Mouse (Mus musculus): ENCODE measurements around the gene Glipr2. TPM values are rescaled to one million over a fixed set of nuclear protein-coding genes. Genes with fewer than 3 reads are reported as not detected.
A peak's percentile ranks its signal among the peaks of the same experiment; 100 is the strongest.

Gene Glipr2
- polyA plus RNA-seq, 1 experiment from 2014 or later, result 37.1 TPM

DNA sequence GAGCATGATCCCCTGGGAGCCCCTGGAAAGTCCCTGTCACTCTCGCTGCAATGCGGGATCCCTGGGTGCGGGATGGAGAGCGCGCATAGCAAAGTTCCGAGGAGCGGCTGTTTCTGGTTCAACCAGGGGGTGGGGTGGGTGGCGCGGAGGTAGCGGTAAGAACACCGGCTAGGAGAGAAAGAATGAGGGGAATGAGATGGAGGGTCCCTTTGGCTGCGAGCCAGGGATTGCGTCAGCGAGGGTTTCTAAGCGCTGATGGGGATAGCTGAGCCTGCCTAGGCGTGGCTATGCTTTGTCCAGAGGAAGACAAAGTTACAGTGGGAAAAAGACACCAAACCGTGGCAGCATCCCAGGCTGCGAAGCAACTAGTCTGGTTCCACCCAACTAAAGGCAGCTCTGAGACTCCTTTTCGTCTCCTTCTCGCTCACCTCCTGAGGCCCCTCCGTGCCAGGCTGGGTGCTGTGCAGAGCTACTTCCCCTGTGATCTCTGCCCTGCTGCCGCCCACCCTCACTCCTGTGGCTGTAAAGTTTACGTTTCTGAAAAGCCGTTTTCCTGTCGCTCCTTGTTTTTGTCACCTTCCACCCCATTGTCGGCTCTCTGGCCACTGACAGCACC lies 753 bp downstream of the Glipr2 start:
- H3K27me3 ChIP-seq, result no peaks in the 10 kb centered on the region
- peak overlapping the region; percentile 83 for H3K9ac ChIP-seq
- peak overlapping the region; percentile 89 for H3K4me2 ChIP-seq
- WGBS, result under 1% methylated on average over 26 of the region's 26 CpGs
- peak; percentile 86 for ATAC-seq
- H3K9me3 ChIP-seq (replicated peaks), result no peaks in the 10 kb centered on the region
- H3K27ac ChIP-seq, result peak overlapping the region; percentile 81
- H3K36me3 ChIP-seq (ENCODE audit: poor library complexity, severe bottlenecking), result no peaks in the 10 kb centered on the region
- peak overlapping the region; percentile 74 for H3K4me3 ChIP-seq
- peaks cover 14% of the 10 kb centered on the region for H3K4me1 ChIP-seq

GRCm38 (mm10) chr4:43959523-43960179 lies 2.5 kb downstream of the Glipr2 start:
- H3K9me3 ChIP-seq (replicated peaks), result no peaks in the 10 kb centered on the region
- H3K4me2 ChIP-seq, result peak overlapping the region; percentile 9; the same call in 1 of the 2 replicates
- no peak for ATAC-seq
- 74% methylated on average over 9 of the region's 9 CpGs for WGBS
- H3K9ac ChIP-seq, result no peak overlapping the region
- no peaks in the 10 kb centered on the region for H3K27me3 ChIP-seq
- peaks cover 14% of the 10 kb centered on the region for H3K4me1 ChIP-seq
- no peak overlapping the region for H3K4me3 ChIP-seq
- no peaks in the 10 kb centered on the region for H3K36me3 ChIP-seq (ENCODE audit: poor library complexity, severe bottlenecking)
- no peak overlapping the region for H3K27ac ChIP-seq

- 91% methylated on average over 6 of the region's 6 CpGs for WGBS
- Histone ChIP-seq H3K36me3 (ENCODE audit: poor library complexity, severe bottlenecking) (no peaks in the 10 kb centered on the region), H3K27ac (no peak overlapping the region), H3K4me1 (peaks cover 14% of the 10 kb centered on the region), H3K4me2 (no peak overlapping the region), H3K9ac (no peak overlapping the region), H3K27me3 (no peaks in the 10 kb centered on the region), H3K9me3 (replicated peaks) (no peaks in the 10 kb centered on the region), H3K4me3 (no peak overlapping the region)
- ATAC-seq, result no peak
Observed at GRCm38 (mm10) chr4:43960207-43960606, 3.0 kb downstream of the Glipr2 start.

- Histone ChIP-seq H3K4me1 (peaks cover 12% of the 10 kb centered on the region), H3K9me3 (replicated peaks) (no peaks in the 10 kb centered on the region), H3K27me3 (no peaks in the 10 kb centered on the region), H3K36me3 (ENCODE audit: poor library complexity, severe bottlenecking) (no peaks in the 10 kb centered on the region), H3K9ac (no peak overlapping the region), H3K27ac (no peak overlapping the region), H3K4me3 (no peak overlapping the region), H3K4me2 (no peak overlapping the region)
- ATAC-seq, result no peak
- 51% methylated on average over 2 of the region's 2 CpGs for WGBS
Observed at GRCm38 (mm10) chr4:43964326-43964833, 7.2 kb downstream of the Glipr2 start.

- Histone ChIP-seq H3K4me2 (no peak overlapping the region), H3K27ac (no peak overlapping the region), H3K4me1 (peaks cover 15% of the 10 kb centered on the region), H3K4me3 (no peak overlapping the region), H3K27me3 (no peaks in the 10 kb centered on the region), H3K9me3 (replicated peaks) (no peaks in the 10 kb centered on the region), H3K36me3 (ENCODE audit: poor library complexity, severe bottlenecking) (no peaks in the 10 kb centered on the region), H3K9ac (no peak overlapping the region)
- 62% methylated on average over 4 of the region's 4 CpGs for WGBS
- no peak for ATAC-seq
Observed at GRCm38 (mm10) chr4:43964951-43965684, 7.9 kb downstream of the Glipr2 start.

- Histone ChIP-seq H3K36me3 (ENCODE audit: poor library complexity, severe bottlenecking) (peaks cover 3% of the 10 kb centered on the region; the same call in 1 of the 2 replicates), H3K27me3 (no peaks in the 10 kb centered on the region), H3K9me3 (replicated peaks) (no peaks in the 10 kb centered on the region), H3K4me3 (no peak overlapping the region), H3K27ac (no peak overlapping the region), H3K4me1 (peaks cover 15% of the 10 kb centered on the region), H3K9ac (no peak overlapping the region), H3K4me2 (no peak overlapping the region)
- ATAC-seq, result no peak
- 86% methylated on average over 7 of the region's 7 CpGs for WGBS
Observed at GRCm38 (mm10) chr4:43965856-43966535, 8.8 kb downstream of the Glipr2 start.

- WGBS, result 47% methylated on average over 13 of the region's 13 CpGs
- Histone ChIP-seq H3K4me2 (no peak overlapping the region), H3K4me1 (peaks cover 27% of the 10 kb centered on the region), H3K9me3 (replicated peaks) (no peaks in the 10 kb centered on the region), H3K27me3 (no peaks in the 10 kb centered on the region), H3K9ac (no peak overlapping the region), H3K36me3 (ENCODE audit: poor library complexity, severe bottlenecking) (peaks cover 4% of the 10 kb centered on the region; the same call in 1 of the 2 replicates), H3K27ac (no peak overlapping the region), H3K4me3 (no peak overlapping the region)
- no peak for ATAC-seq
Observed at GRCm38 (mm10) chr4:43968650-43969049, 11.4 kb downstream of the Glipr2 start.

DNA sequence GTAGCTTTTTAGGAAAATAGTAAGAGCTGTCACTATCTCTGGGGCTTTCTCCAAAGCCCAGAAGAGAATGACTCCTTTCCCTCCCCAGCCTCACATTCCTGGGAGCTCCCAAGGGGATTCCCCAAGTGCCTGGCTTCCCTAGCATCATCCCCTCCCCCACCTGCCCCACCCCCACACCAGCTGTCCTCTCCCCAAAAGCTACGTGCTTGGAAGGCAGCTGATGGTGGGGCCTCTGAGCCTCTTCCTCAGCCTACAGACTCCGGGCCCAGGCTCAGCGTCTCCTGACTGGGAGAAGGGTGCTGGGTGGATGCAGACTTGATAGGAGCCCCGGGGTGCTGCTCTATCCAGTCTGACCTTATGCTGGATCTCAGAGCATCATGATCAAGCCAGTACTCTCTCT lies 12.2 kb downstream of the Glipr2 start:
- Histone ChIP-seq H3K36me3 (ENCODE audit: poor library complexity, severe bottlenecking) (peaks cover 4% of the 10 kb centered on the region; the same call in 1 of the 2 replicates), H3K4me1 (peaks cover 27% of the 10 kb centered on the region), H3K9me3 (replicated peaks) (no peaks in the 10 kb centered on the region), H3K27ac (peak overlapping the region; percentile 10; the same call in 1 of the 2 replicates), H3K27me3 (no peaks in the 10 kb centered on the region), H3K4me2 (0 out of 2 replicates have a peak overlapping the region, but pooled peaks have one; percentile 7), H3K4me3 (no peak overlapping the region), H3K9ac (peak overlapping the region; percentile 9; the same call in 1 of the 2 replicates)
- WGBS, result 21% methylated on average over 4 of the region's 4 CpGs
- peak; percentile 58; the same call in 1 of the 2 replicates for ATAC-seq

GRCm38 (mm10) chr4:43970393-43971330 lies 13.5 kb downstream of the Glipr2 start:
- WGBS, result 82% methylated on average over 20 of the region's 20 CpGs
- Histone ChIP-seq H3K4me3 (no peak overlapping the region), H3K36me3 (ENCODE audit: poor library complexity, severe bottlenecking) (peaks cover 4% of the 10 kb centered on the region; the same call in 1 of the 2 replicates), H3K4me1 (peaks cover 27% of the 10 kb centered on the region), H3K27me3 (no peaks in the 10 kb centered on the region), H3K9ac (no peak overlapping the region), H3K4me2 (no peak overlapping the region), H3K9me3 (replicated peaks) (no peaks in the 10 kb centered on the region), H3K27ac (no peak overlapping the region)
- ATAC-seq, result no peak

- peaks cover 27% of the 10 kb centered on the region for H3K4me1 ChIP-seq
Observed at GRCm38 (mm10) chr4:43971541-43972136, 14.4 kb downstream of the Glipr2 start.

More at GRCm38 (mm10) chr4:43971541-43972136, 14.4 kb downstream of the Glipr2 start:
- Histone ChIP-seq H3K9me3 (replicated peaks) (no peaks in the 10 kb centered on the region), H3K27ac (peak overlapping the region; percentile 40; the same call in 1 of the 2 replicates), H3K4me3 (no peak overlapping the region), H3K4me2 (no peak overlapping the region), H3K27me3 (no peaks in the 10 kb centered on the region), H3K9ac (no peak overlapping the region), H3K36me3 (ENCODE audit: poor library complexity, severe bottlenecking) (peaks cover 4% of the 10 kb centered on the region; the same call in 1 of the 2 replicates)
- 64% methylated on average over 9 of the region's 9 CpGs for WGBS
- ATAC-seq, result no peak

All from forebrain, embryonic 13.5 days (tissue).